Mouse (Mus musculus): Measurements from ENCODE around the gene Samd8.

DNA sequence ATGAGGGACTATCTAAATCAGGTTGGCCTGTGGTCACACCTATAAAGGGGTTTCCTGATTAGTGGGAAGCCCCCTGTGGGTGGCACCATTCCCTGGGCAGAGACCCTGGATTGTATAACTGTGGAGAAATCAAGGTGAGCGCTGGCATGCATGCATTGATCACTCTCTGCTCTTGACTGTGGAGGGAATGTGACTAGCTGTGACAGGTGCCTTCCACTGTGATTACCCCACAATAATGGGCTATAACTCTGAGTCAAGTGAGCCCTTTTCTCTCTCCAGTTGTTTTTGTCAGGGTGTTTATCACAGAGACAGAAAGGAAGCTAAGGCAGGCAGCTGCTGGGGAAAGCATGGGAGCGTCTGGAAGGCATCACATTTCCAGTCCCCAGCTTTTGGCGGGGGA, 65.9 kb downstream of the Samd8 start:
- TF ChIP-seq HCFC1 (IDR thresholded peaks at IDR 0.05; ENCODE audit: borderline replicate concordance, insufficient read depth, low read length) (no peak), CHD2 (IDR thresholded peaks at IDR 0.05; ENCODE audit: low read depth, low read length) (no peak), MAFK (IDR thresholded peaks at IDR 0.05; ENCODE audit: insufficient read depth, low read depth, low read length) (no peak)

All from ES-E14 (cell line).